Mouse (Mus musculus): ENCODE results near the gene Zfp57. TPM values are rescaled to one million over a fixed set of nuclear protein-coding genes. Genes with fewer than 3 reads are reported as not detected.
A peak's percentile ranks its signal among the peaks of the same experiment; 100 is the strongest.
"Not testable (repeated sequence)": the region's sequence is repeated elsewhere in the genome, so short reads cannot be mapped to it uniquely, and the experiment has no call there.

The Zfp57 gene
- polyA plus RNA-seq, 1 experiment from 2014 or later = 61.6 TPM

DNA sequence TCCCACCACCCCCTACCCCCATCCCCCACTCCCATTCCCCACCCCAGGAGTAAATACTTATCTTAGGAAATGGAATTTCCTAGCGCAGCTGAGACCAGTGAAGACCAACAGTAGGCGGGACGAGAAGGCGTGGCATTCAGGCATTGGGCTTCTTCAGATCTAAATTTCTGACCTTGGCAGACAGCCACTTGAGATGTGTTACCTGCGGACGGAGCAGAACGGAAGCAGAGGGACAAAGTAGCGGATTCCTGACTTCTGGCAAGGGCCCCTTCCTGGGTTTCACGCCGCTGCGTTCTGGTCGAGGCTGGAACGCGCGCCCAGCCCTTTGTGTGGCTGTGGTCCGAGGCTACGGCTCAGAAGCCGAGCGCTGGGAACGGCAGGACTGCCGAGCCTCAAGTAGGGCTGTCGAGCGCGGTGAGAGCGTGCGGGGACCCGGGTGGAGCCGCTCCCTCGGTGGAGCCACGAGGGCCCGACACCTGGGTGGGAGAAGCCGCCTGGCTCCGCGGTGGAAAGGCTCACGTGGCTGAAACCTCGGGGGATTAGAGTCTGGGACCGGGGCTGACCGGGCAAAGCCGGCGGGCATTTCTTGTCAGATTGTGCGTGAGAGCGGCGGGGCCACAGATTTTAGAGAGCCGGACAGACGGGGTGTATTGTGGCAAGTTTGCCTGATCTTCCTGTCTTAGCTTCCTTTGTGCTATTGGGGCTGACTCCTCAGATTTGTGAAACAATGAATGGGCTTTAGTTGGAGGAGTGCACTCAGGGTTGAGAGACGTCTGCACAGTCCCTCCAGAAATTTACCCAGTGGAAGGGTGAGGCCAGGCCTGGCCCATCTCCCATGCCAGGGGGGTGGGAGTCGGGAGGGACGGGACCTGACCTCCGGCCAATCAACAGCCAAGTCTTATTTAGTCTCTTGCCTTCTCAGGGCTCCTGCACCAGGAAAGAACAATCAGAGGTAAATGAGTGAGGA is 1.7 kb downstream of the Zfp57 start:
- no peaks in the 10 kb centered on the region for H3K9me3 ChIP-seq (replicated peaks)
- H3K4me3 ChIP-seq = peak overlapping the region; percentile 67
- H3K36me3 ChIP-seq = peaks cover 34% of the 10 kb centered on the region
- WGBS = 1% methylated on average over 49 of the region's 49 CpGs
- peak; percentile 76 for DNase-seq (ENCODE audit: low spot score)
- H3K27me3 ChIP-seq (ENCODE audit: low read depth, poor library complexity, severe bottlenecking) = no peaks in the 10 kb centered on the region
- H3K27ac ChIP-seq (replicated peaks) = peak overlapping the region; percentile 93
- H3K4me1 ChIP-seq = peaks cover 18% of the 10 kb centered on the region

DNA sequence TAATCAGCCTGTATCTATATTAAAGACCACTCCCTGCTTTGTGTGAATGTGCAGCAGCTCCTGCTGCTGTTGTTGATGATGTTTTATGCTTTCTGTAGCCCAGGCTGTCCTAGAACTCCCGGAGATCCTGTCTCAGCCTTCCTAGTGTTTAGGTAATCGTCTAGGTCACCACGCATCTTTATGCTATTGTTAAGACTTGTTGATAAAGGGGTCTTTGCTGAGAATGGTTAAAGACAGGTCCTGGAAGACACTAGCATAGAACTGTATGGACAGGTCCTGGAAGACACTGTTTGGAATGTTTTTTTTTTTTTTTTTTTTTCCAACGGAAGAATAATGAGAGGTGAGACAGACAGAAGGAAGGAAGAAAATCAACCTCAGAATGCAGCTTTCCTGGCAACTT is 2.4 kb downstream of the Zfp57 start:
- DNase-seq (ENCODE audit: low spot score) = no peak
- Histone ChIP-seq H3K4me1 (peaks cover 18% of the 10 kb centered on the region), H3K9me3 (replicated peaks) (no peaks in the 10 kb centered on the region), H3K27ac (replicated peaks) (peak overlapping the region; percentile 93), H3K36me3 (peaks cover 41% of the 10 kb centered on the region), H3K4me3 (peak overlapping the region; percentile 67), H3K27me3 (ENCODE audit: low read depth, poor library complexity, severe bottlenecking) (no peaks in the 10 kb centered on the region)
- WGBS = 55% methylated on average over 4 of the region's 4 CpGs

DNA sequence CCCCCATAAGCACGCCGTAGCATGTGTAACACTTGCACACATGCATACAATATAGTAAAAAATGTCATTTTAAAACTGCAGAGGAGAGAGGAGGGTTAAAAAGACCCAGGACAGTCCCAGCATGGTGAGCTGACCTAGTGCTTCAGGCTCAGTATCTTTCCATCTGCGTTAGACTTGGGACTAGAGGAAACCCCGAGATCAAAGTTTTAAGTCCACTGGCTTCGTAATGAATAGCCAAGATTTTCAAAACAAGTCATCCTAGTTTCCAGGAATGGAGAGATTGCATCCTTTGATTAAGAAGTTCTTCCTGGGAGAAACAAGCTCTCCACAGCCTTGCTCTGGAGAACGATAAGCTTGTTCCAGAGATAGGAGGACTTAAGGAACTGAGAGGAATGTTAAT is 7.2 kb downstream of the Zfp57 start:
- Histone ChIP-seq H3K27me3 (ENCODE audit: low read depth, poor library complexity, severe bottlenecking) (no peaks in the 10 kb centered on the region), H3K27ac (replicated peaks) (no peak overlapping the region), H3K9me3 (replicated peaks) (no peaks in the 10 kb centered on the region), H3K4me3 (no peak overlapping the region), H3K36me3 (peaks cover 76% of the 10 kb centered on the region), H3K4me1 (peaks cover 7% of the 10 kb centered on the region)
- 91% methylated on average over 6 of the region's 6 CpGs for WGBS
- no peak for DNase-seq (ENCODE audit: low spot score)

DNA sequence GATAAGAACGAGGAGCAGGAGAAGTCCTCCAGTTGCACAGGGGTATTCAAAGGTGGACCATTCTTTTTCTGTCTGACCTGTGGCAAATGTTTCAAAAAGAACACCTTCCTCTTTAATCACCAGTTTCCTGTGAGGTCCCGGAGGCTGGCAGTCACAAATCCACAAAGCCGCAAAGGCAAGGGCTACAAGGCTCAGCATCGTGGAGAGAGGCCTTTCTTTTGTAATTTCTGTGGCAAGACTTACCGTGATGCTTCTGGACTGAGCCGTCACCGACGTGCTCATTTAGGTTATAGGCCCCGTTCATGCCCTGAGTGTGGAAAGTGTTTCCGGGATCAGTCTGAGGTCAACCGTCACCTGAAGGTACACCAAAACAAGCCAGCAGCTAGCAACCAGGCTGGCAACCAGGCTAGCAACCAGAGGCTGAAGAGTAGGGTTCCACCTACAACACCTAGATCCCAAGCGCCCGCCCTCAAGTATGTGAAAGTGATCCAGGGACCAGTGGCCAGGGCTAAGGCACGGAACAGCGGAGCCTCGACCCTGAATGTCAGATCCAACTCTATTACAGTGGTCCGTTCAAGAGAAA is 8.6 kb downstream of the Zfp57 start:
- 94% methylated on average over 17 of the region's 17 CpGs for WGBS
- H3K36me3 ChIP-seq = peaks cover 72% of the 10 kb centered on the region
- H3K4me3 ChIP-seq = no peak overlapping the region

DNA sequence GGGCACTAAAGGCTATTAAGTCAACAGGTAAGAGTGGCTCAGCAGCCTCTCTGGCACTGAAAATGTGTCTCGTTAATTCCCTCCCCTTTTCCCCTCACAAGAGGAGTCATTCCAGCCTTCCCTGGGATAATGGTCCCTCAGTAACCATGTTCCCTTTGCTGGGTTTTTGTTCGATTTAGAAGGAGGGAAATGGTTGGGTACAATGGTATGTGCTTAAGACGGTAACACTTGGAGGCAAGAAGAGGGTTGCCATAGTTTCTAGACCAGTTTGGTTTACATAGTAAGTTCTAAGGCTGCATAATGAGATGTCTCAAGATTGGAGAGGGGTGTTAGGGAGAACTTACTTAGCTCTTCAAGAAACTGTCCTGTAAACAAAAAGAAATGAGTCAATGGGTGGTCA is 10.8 kb downstream of the Zfp57 start:
- 86% methylated on average over 3 of the region's 3 CpGs for WGBS
- H3K4me1 ChIP-seq = no peaks in the 10 kb centered on the region
- H3K27me3 ChIP-seq (ENCODE audit: low read depth, poor library complexity, severe bottlenecking) = no peaks in the 10 kb centered on the region
- no peak for DNase-seq (ENCODE audit: low spot score)
- peaks cover 51% of the 10 kb centered on the region for H3K36me3 ChIP-seq
- H3K4me3 ChIP-seq = no peak overlapping the region
- H3K9me3 ChIP-seq (replicated peaks) = no peaks in the 10 kb centered on the region
- no peak overlapping the region for H3K27ac ChIP-seq (replicated peaks)

More for the DNA sequence above, 8.6 kb downstream of the Zfp57 start:
- no peaks in the 10 kb centered on the region for H3K27me3 ChIP-seq (ENCODE audit: low read depth, poor library complexity, severe bottlenecking)
- no peaks in the 10 kb centered on the region for H3K9me3 ChIP-seq (replicated peaks)
- H3K27ac ChIP-seq (replicated peaks) = no peak overlapping the region
- no peaks in the 10 kb centered on the region for H3K4me1 ChIP-seq
- no peak for DNase-seq (ENCODE audit: low spot score)

DNA sequence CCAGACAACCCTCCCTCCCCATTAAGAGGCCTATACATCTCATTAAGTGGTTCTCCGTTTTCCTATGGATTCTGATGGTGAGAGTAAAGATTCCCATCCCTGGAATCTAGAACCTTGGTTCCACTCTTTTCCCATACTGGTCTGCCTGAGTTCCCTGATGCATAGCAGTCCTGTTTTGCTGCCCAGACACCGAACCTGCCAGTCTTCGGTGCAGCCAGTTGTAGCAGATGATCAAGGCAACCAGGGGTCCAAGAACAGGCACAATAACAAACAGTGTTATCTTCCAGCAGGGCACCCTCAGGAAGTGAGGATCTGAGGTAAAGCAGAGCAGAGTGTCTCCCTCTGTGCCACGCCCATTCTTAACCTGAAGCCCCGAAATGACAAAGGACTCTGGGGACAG is 11.2 kb downstream of the Zfp57 start:
- H3K36me3 ChIP-seq = peaks cover 47% of the 10 kb centered on the region

DNA sequence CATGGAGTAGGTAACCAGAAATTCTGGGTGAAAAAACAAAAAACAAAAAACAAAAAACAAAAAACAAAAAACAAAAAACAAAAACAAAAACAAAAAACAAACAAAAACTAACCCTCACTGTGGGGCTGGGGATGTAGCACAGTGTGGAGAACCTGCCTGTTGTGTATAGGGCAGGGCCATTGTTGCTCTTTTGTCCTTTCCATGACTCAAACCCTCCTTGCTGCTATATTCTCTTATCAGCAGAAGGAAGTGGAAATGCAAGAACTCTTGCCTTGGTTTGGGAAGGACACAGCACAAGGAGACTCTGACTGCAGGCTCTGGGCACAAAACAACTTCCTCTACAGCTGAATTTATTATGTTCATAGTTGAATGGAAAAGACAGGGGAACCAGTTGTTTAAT is 15.4 kb downstream of the Zfp57 start:
- H3K27ac ChIP-seq (replicated peaks) = no peak overlapping the region
- H3K4me3 ChIP-seq = no peak overlapping the region
- no peaks in the 10 kb centered on the region for H3K9me3 ChIP-seq (replicated peaks)
- no peaks in the 10 kb centered on the region for H3K27me3 ChIP-seq (ENCODE audit: low read depth, poor library complexity, severe bottlenecking)
- no peaks in the 10 kb centered on the region for H3K4me1 ChIP-seq
- DNase-seq (ENCODE audit: low spot score) = no peak
- peaks cover 5% of the 10 kb centered on the region for H3K36me3 ChIP-seq

More for the DNA sequence above, 11.2 kb downstream of the Zfp57 start:
- H3K4me1 ChIP-seq = no peaks in the 10 kb centered on the region
- no peak for DNase-seq (ENCODE audit: low spot score)
- no peak overlapping the region for H3K27ac ChIP-seq (replicated peaks)
- 78% methylated on average over 5 of the region's 5 CpGs for WGBS
- no peaks in the 10 kb centered on the region for H3K9me3 ChIP-seq (replicated peaks)
- no peak overlapping the region for H3K4me3 ChIP-seq
- no peaks in the 10 kb centered on the region for H3K27me3 ChIP-seq (ENCODE audit: low read depth, poor library complexity, severe bottlenecking)

DNA sequence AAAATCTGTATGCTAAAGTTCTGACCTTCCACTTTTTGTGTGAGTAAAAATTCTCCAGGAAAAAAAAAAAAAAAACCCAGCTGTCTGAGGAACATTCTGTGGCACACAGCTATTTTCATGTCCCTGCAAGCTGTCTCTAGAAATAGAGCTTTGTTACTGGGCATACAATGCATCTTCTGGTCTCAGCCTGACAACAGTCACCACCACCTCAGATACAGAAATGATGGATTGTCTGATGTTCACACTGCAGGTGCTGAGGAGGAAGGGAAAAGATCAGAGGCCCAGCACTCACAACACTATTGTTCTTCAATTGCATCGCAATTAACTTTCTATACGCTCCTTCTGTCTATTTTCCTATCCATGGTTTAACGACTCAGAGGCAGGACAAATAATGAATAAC is 17.4 kb downstream of the Zfp57 start:
- Histone ChIP-seq H3K4me3 (no peak overlapping the region), H3K36me3 (no peaks in the 10 kb centered on the region), H3K27ac (replicated peaks) (no peak overlapping the region), H3K4me1 (no peaks in the 10 kb centered on the region), H3K27me3 (ENCODE audit: low read depth, poor library complexity, severe bottlenecking) (no peaks in the 10 kb centered on the region), H3K9me3 (replicated peaks) (no peaks in the 10 kb centered on the region)
- 91% methylated on average over 3 of the region's 3 CpGs for WGBS
- DNase-seq (ENCODE audit: low spot score) = no peak

DNA sequence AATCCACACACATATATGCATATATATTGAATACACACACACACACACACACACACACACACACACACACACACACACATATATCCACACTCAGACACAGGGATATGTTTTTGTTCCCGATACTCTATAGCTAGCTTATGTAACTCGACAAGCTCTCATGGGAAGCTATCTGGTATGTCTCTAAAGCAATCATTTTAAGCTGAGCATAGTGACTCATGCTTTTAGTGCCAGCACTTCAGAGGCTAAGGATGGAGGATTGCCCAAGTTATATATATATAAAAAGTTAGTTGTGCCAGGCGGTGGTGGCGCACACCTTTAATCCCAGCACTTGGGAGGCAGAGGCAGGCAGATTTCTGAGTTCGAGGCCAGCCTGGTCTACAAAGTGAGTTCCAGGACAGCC is 18.3 kb downstream of the Zfp57 start:
- not testable (repeated sequence) for H3K36me3 ChIP-seq; H3K27me3 ChIP-seq (ENCODE audit: low read depth, poor library complexity, severe bottlenecking); DNase-seq (ENCODE audit: low spot score); H3K4me1 ChIP-seq; H3K4me3 ChIP-seq; H3K27ac ChIP-seq (replicated peaks); H3K9me3 ChIP-seq (replicated peaks)
- WGBS = 93% methylated on average over 5 of the region's 5 CpGs

DNA sequence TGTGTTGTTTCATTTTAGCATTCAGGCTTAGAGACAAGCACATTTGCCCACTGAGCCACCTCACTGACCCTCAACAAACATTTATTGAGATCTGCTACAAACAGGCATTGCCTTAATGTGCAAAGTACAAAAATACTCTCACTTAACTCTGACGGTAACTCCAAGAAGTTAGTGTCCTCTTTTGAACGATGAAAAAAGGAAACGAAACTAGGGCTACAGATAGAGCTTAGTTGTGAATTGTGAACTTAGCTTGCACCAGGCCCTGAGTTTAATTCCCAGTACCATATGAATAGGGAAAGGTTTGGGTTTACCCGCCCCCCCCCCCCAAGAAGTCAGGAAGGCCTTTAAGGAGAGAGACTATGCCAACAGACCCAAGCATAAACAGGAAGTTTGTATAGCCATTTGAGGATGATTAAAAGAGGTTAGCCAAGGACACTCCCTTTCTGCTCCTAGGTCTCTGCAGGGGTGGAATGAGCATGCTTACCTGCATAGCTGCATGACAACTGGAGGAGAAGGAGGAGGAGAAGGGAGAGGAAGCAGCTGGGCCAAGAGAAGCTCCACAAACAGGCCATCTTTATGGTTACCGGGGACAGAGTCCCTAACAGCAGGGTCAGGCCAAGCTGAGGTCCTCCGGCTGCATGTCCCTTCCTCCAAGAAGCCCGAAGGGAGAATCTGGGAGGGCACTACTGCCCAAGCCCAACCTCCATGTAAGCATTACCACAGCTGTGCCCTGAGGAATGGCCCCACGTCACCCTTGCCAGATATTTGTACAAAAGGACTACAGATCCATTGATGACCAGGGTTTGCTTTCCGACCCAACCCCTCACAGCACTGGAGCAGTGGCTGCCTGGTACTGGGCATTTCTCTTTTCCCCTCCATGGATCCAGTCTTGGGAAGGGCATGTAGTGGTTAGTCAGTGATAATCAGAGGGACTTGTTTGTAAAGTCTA is 21.9 kb downstream of the Zfp57 start, which contains the start of gene Mog:
Gene Mog (minus strand): TSS at position 771 of the 949 bp plus-strand sequence.
- no peak within 1 kb of the TSS for H3K4me3 ChIP-seq
- H3K27ac ChIP-seq (replicated peaks) = no peak within 1 kb of the TSS
- WGBS = 77% methylated on average over 9 of the region's 9 CpGs
- DNase-seq (ENCODE audit: low spot score) = no peak
- no peaks in the 10 kb centered on the region for H3K27me3 ChIP-seq (ENCODE audit: low read depth, poor library complexity, severe bottlenecking)
- peaks cover 2% of the 10 kb centered on the region; the same call in 1 of the 2 replicates for H3K4me1 ChIP-seq
- no peaks in the 10 kb centered on the region for H3K9me3 ChIP-seq (replicated peaks)
- H3K36me3 ChIP-seq = no peaks in the 10 kb centered on the region

DNA sequence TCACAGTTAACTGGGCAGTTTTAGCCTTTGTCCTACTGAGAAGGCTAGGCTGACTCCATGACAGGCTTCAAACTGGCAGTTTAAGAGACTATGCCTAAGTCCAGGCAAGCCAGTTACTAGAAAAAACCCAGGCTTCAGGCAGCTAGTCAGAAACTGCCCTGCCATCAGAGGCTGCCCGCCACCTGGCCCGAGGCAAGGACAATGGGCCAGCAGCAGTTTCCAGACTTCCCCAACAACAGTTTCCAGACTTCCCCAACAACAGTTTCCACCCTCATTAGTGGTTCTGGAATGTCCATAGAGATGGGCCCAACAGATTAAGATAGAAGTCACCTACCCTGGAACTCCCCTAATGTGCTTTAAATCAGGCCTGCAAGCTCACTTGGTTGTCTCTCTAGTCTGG is 25.5 kb downstream of the Zfp57 start:
- no peak overlapping the region for H3K27ac ChIP-seq (replicated peaks)
- H3K9me3 ChIP-seq (replicated peaks) = no peaks in the 10 kb centered on the region
- no peaks in the 10 kb centered on the region for H3K27me3 ChIP-seq (ENCODE audit: low read depth, poor library complexity, severe bottlenecking)
- peaks cover 12% of the 10 kb centered on the region for H3K4me1 ChIP-seq
- 82% methylated on average over 2 of the region's 2 CpGs for WGBS
- DNase-seq (ENCODE audit: low spot score) = no peak
- no peak overlapping the region for H3K4me3 ChIP-seq
- no peaks in the 10 kb centered on the region for H3K36me3 ChIP-seq

DNA sequence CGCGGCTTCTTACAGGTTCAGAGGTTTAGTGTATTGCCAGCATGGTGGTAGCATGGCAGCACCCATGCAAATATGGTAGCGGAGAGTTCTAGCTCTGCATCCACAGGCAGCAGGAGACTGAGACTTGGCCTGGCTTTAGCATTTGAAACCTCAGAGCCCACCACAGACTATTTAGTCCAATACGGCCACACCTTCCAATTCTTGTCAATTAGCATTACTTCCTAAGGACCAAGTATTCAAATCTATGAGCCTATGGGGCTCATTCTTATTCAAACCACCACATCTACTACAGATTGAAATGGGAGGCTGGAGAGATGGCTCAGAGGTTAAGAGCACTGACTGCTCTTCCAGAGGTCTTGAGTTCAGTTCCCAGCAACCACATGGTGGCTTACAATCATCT is 26.5 kb downstream of the Zfp57 start:
- Histone ChIP-seq H3K9me3 (replicated peaks) (no peaks in the 10 kb centered on the region), H3K4me3 (no peak overlapping the region), H3K36me3 (no peaks in the 10 kb centered on the region), H3K4me1 (peaks cover 12% of the 10 kb centered on the region), H3K27ac (replicated peaks) (peak overlapping the region; percentile 91), H3K27me3 (ENCODE audit: low read depth, poor library complexity, severe bottlenecking) (no peaks in the 10 kb centered on the region)
- no peak for DNase-seq (ENCODE audit: low spot score)
- WGBS = 95% methylated on average over 4 of the region's 4 CpGs

Data from midbrain, embryonic 10.5 days (tissue).